ENCODE assay signal across 8 mouse cellular contexts in genomic region chr12:24707954-24708823, GRCm38 (mm10). TPM values are rescaled to one million over a fixed set of nuclear protein-coding genes. Genes with fewer than 3 reads are reported as not detected.
DNase-seq lines count a peak whose midpoint lies in the region; ATAC-seq lines count a peak whose summit lies in the region.

TSS of gene Rrm2 (plus strand) at chr12:24708241.

- peak; percentile 97 for DNase-seq in NIH3T3 (ENCODE audit: low read depth)
- DNase-seq in cerebellum, adult 9-11 months, result peak; percentile 86
- DNase-seq in frontal cortex, postnatal 10 days (ENCODE audit: low spot score in 2 of 2), result peak; percentile 83 to 93
- peak; percentile 89 to 92 for DNase-seq in layer of hippocampus, postnatal 14 days (ENCODE audit: low spot score in 2 of 2)
- peak; percentile 96 for DNase-seq in lung, postnatal 10 days
- peak; percentile 91 for DNase-seq in ovary, postnatal 14 days (ENCODE audit: low spot score)
- peak; percentile 93 to 98 for DNase-seq in thymus, postnatal 10 days (ENCODE audit: low spot score in 2 of 2)

- H3K4me2 ChIP-seq in hindbrain, embryonic 12.5 days (replicated peaks), result peak within 1 kb of the TSS; percentile 81

- 0 out of 2 replicates have a peak, but pooled peaks cover 4% of the 10 kb centered on the region for H3K27me3 ChIP-seq in hindbrain, embryonic 12.5 days

- under 1% methylated on average over 83 of the region's 83 CpGs for WGBS in hindbrain, embryonic 12.5 days

- peak within 1 kb of the TSS; percentile 77 for H3K27ac ChIP-seq in hindbrain, embryonic 12.5 days

- ATAC-seq in hindbrain, embryonic 12.5 days (ENCODE audit: low FRiP score), result peak; percentile 93

- H3K9ac ChIP-seq in hindbrain, embryonic 12.5 days, result peak within 1 kb of the TSS; percentile 79

- H3K9me3 ChIP-seq in hindbrain, embryonic 12.5 days (replicated peaks), result no peaks in the 10 kb centered on the region

- 0 out of 2 replicates have a peak, but pooled peaks cover 8% of the 10 kb centered on the region for H3K36me3 ChIP-seq in hindbrain, embryonic 12.5 days

- H3K4me1 ChIP-seq in hindbrain, embryonic 12.5 days, result peaks cover 25% of the 10 kb centered on the region

- H3K4me3 ChIP-seq in hindbrain, embryonic 12.5 days, result peak within 1 kb of the TSS; percentile 87

RNA-seq across cellular contexts. Expression of gene Rrm2, which starts in this region (rescaled TPM):
- polyA plus RNA-seq in hindbrain, embryonic 12.5 days (2016; fragmentation: Nextera tagmentation; extraction: Ambion mirVana), result 203 and 212 TPM in 2 replicates
- 1 to 10 TPM; 6.3 to 7.6 TPM for total RNA-seq in layer of hippocampus, postnatal 14 days (2021)

Comparison
In these comparisons a context has a peak if more than half of its experiments do, and no peak if none do; other contexts are left out.
1. Peak in every context shown above with its lines: DNase-seq, ATAC-seq, H3K4me3 ChIP-seq and H3K27ac ChIP-seq.